Mouse (Mus musculus) common myeloid progenitor, adult 5-6 weeks (primary cell): ENCODE results near the gene Bank1. TPM values are rescaled to one million over a fixed set of nuclear protein-coding genes. Genes with fewer than 3 reads are reported as not detected.

Experiments used
- ATAC-seq: replicated peaks from 2 replicates; pipeline ENCODE4 v1.8.0; 2016; ENCODE audit warnings: low read depth, mild to moderate bottlenecking, moderate TSS enrichment, inconsistent platforms; ENCODE audit not compliant: poor library complexity, severe bottlenecking
- total RNA-seq: library from RNA; stranded (forward); fragments of 200-1000, 187-1606 nt; gene quantifications from 2 replicates; pipeline ENCODE4 v1.2.3, GENCODE M21; 2017

Bank1 gene
- total RNA-seq, 1 experiment from 2014 or later, result 0.05 TPM

- ATAC-seq, result no peak
These were observed 290.1 kb downstream of the Bank1 start for GRCm38 (mm10) chr3:136035784-136036183.

- ATAC-seq, result no peak
These were observed 301.0 kb downstream of the Bank1 start for GRCm38 (mm10) chr3:136024876-136025275.

GRCm38 (mm10) chr3:136017517-136017916 is 308.3 kb downstream of the Bank1 start:
- no peak for ATAC-seq

GRCm38 (mm10) chr3:136010616-136011015 is 315.2 kb downstream of the Bank1 start:
- no peak for ATAC-seq

GRCm38 (mm10) chr3:136007846-136008245 is 318.0 kb downstream of the Bank1 start:
- ATAC-seq, result no peak

- no peak for ATAC-seq
These were observed 318.6 kb downstream of the Bank1 start for GRCm38 (mm10) chr3:136007081-136007828.
